Mouse (Mus musculus) CH12.LX (cell line): ENCODE measurements around the gene Gm853. TPM values are rescaled to one million over a fixed set of nuclear protein-coding genes. Genes with fewer than 3 reads are reported as not detected.
A peak's percentile ranks its signal among the peaks of the same experiment; 100 is the strongest.

Source experiments
- DNase-seq: peaks from one replicate; pipeline ENCODE4 v3.0.0-alpha.2; 2013; ENCODE audit errors: extremely low read depth
- H3K27ac ChIP-seq: 2 replicates; pipeline ENCODE4 v1.5.1; 2012; ENCODE audit warnings: low read depth, mild to moderate bottlenecking, control low read depth, moderate library complexity; ENCODE audit not compliant: insufficient read depth
- H3K27me3 ChIP-seq: replicated peaks from 2 replicates; pipeline ENCODE3; 2012; ENCODE audit warnings: inconsistent platforms
- H3K36me3 ChIP-seq, 2 experiments: replicated peaks in 1 of 2; 2 replicates each; pipeline versions ENCODE3 to v1.6.1; 2012; ENCODE audit warnings: inconsistent platforms in 1 of 2, low read length in 1 of 2, mild to moderate bottlenecking in 1 of 2, mixed read lengths in 1 of 2, moderate library complexity in 1 of 2; ENCODE audit not compliant: control insufficient read depth in 1 of 2, insufficient read depth in 1 of 2
- H3K4me1 ChIP-seq, 2 experiments: 2 replicates each; pipeline ENCODE4 v1.6.1; 2012; ENCODE audit warnings: inconsistent platforms in 1 of 2, moderate library complexity in 1 of 2; ENCODE audit not compliant: insufficient read depth in 2 of 2, control insufficient read depth in 1 of 2
- H3K4me2 ChIP-seq: 2 replicates; pipeline ENCODE4 v1.6.1; 2012; ENCODE audit warnings: low read depth, mild to moderate bottlenecking, control low read depth; ENCODE audit not compliant: poor library complexity, insufficient read depth, severe bottlenecking
- H3K4me3 ChIP-seq, 3 experiments: fragments of 150-350 bp in 1 of 3; sonication (generic) in 1 of 3; replicated peaks in 1 of 3; 2 replicates each; pipeline versions ENCODE3 to v1.5.1; 2011 to 2012; ENCODE audit warnings: low read depth in 2 of 3, low read length in 2 of 3, mild to moderate bottlenecking in 2 of 3, moderate library complexity in 2 of 3, control low read depth in 1 of 3, improper control_type of control experiment in 1 of 3, inconsistent platforms in 1 of 3, mixed read lengths in 1 of 3; ENCODE audit not compliant: poor library complexity in 1 of 3
- H3K79me2 ChIP-seq: replicated peaks from 2 replicates; pipeline ENCODE4 v1.6.1; 2012; ENCODE audit warnings: mild to moderate bottlenecking, moderate library complexity; ENCODE audit not compliant: control insufficient read depth, poor library complexity, insufficient read depth, severe bottlenecking; ENCODE audit errors: extremely low read depth
- H3K9ac ChIP-seq: 2 replicates; pipeline ENCODE4 v1.6.1; 2012; ENCODE audit warnings: low read depth, mild to moderate bottlenecking, control low read depth, moderate library complexity; ENCODE audit not compliant: insufficient read depth
- H3K9me3 ChIP-seq: replicated peaks from 2 replicates; pipeline ENCODE3; 2012; ENCODE audit warnings: low read length, inconsistent platforms, mixed read lengths
- BHLHE40 ChIP-seq: IDR thresholded peaks from 2 replicates; pipeline ENCODE4 v1.6.1; 2011; ENCODE audit warnings: mild to moderate bottlenecking, low read depth, low read length, improper control_type of control experiment
- CHD2 ChIP-seq: IDR thresholded peaks from 2 replicates; pipeline ENCODE4 v1.6.1; 2011; ENCODE audit warnings: low read length, improper control_type of control experiment
- CTCF ChIP-seq, 2 experiments: IDR thresholded peaks in 1 of 2; conservative IDR thresholded peaks in 1 of 2; 2 replicates each; pipeline ENCODE4 v1.5.1; 2011 to 2012; ENCODE audit warnings: low read depth in 2 of 2, low read length in 2 of 2, improper control_type of control experiment in 1 of 2, inconsistent platforms in 1 of 2, mild to moderate bottlenecking in 1 of 2, moderate library complexity in 1 of 2
- E2F4 ChIP-seq: IDR thresholded peaks from 2 replicates; pipeline ENCODE4 v1.6.1; 2011; ENCODE audit warnings: low read depth, low read length, improper control_type of control experiment; ENCODE audit not compliant: insufficient replicate concordance
- ELF1 ChIP-seq: IDR thresholded peaks from 2 replicates; pipeline ENCODE4 v1.6.1; 2014; ENCODE audit warnings: low read depth, mild to moderate bottlenecking, inconsistent platforms, low read length, improper control_type of control experiment
- EP300 ChIP-seq: IDR thresholded peaks from 2 replicates; pipeline ENCODE4 v1.6.1; 2011; ENCODE audit warnings: low read length, improper control_type of control experiment
- ETS1 ChIP-seq: conservative IDR thresholded peaks from 2 replicates; pipeline ENCODE4 v1.6.1; 2012; ENCODE audit warnings: low read depth, mild to moderate bottlenecking, inconsistent platforms, low read length, improper control_type of control experiment, moderate library complexity
- JUN ChIP-seq: IDR thresholded peaks from 2 replicates; pipeline ENCODE4 v1.6.1; 2011; ENCODE audit warnings: low read depth, mild to moderate bottlenecking, low read length, improper control_type of control experiment, moderate library complexity; ENCODE audit not compliant: insufficient read depth
- KAT2A ChIP-seq: IDR thresholded peaks from 2 replicates; pipeline ENCODE4 v1.6.1; 2012; ENCODE audit warnings: low read length, improper control_type of control experiment, inconsistent platforms; ENCODE audit not compliant: insufficient replicate concordance
- MAFK ChIP-seq: IDR thresholded peaks from 2 replicates; pipeline ENCODE4 v1.6.1; 2011; ENCODE audit warnings: low read length, improper control_type of control experiment; ENCODE audit not compliant: insufficient replicate concordance
- MEF2A ChIP-seq: IDR thresholded peaks from 2 replicates; pipeline ENCODE4 v1.6.1; 2014; ENCODE audit warnings: low read depth, mild to moderate bottlenecking, inconsistent platforms, low read length, improper control_type of control experiment, borderline replicate concordance
- PAX5 ChIP-seq: IDR thresholded peaks from 2 replicates; pipeline ENCODE4 v1.6.1; 2012; ENCODE audit warnings: low read length, inconsistent platforms, mixed read lengths
- POLR2AphosphoS2 ChIP-seq: IDR thresholded peaks from 2 replicates; pipeline ENCODE4 v1.6.1; 2011; ENCODE audit warnings: low read depth, low read length, improper control_type of control experiment
- SMC3 ChIP-seq: IDR thresholded peaks from 2 replicates; pipeline ENCODE4 v1.6.1; 2011; ENCODE audit warnings: low read depth, low read length, improper control_type of control experiment
- TBP ChIP-seq: conservative IDR thresholded peaks from 2 replicates; pipeline ENCODE4 v1.6.1; 2011; ENCODE audit warnings: low read depth, low read length, improper control_type of control experiment
- UBTF ChIP-seq: IDR thresholded peaks from 2 replicates; pipeline ENCODE4 v1.6.1; 2012; ENCODE audit warnings: low read depth, mild to moderate bottlenecking, inconsistent platforms, low read length, improper control_type of control experiment, moderate library complexity
- USF1 ChIP-seq: IDR thresholded peaks from 2 replicates; pipeline ENCODE4 v1.6.1; 2014; ENCODE audit warnings: low read depth, mild to moderate bottlenecking, inconsistent platforms, low read length, improper control_type of control experiment
- ZC3H11A ChIP-seq: IDR thresholded peaks from 2 replicates; pipeline ENCODE4 v1.6.1; 2012; ENCODE audit warnings: low read depth, mild to moderate bottlenecking, inconsistent platforms, low read length, improper control_type of control experiment
- ZNF384 ChIP-seq: IDR thresholded peaks from 2 replicates; pipeline ENCODE4 v1.6.1; 2012; ENCODE audit warnings: low read depth, low read length, improper control_type of control experiment, inconsistent platforms
- dilution Hi-C: fragments of 300-500 bp; cut with MboI; formaldehyde crosslinking; loops from 2 replicates; pipeline ENCODE4 v1.14.3; 2020; ENCODE audit warnings: low sequenced_read_pairs; ENCODE audit not compliant: extremely low pct_unique_long_range_greater_than_20kb, extremely low pct_ligation_motif_present
- in situ Hi-C: fragments of 300-500 bp; cut with MboI; formaldehyde crosslinking; loops from 3 replicates; pipeline ENCODE4 v1.14.3; 2019; ENCODE audit warnings: low sequenced_read_pairs, low pct_ligation_motif_present, low pct_unique_long_range_greater_than_20kb, mixed read lengths
- polyA plus RNA-seq: library from polyadenylated mRNA; unstranded; fragments of >175 nt; gene quantifications from 2 replicates; pipeline ENCODE4 v1.2.1, GENCODE M21; 2012; ENCODE audit warnings: low read depth; ENCODE audit not compliant: insufficient read length
- total RNA-seq, 2 experiments: library from RNA; depleted of rRNA; stranded (reverse); fragments of 300-350 nt in 1 of 2; fragments of >200 nt in 1 of 2; gene quantifications; 2 replicates each; pipeline ENCODE4 v1.2.3; 2012 to 2014

Gm853 gene
- total and polyA plus RNA-seq, 3 experiments = not detected

- H3K4me3 ChIP-seq = no peak overlapping the region
- H3K36me3 ChIP-seq = no peaks in the 10 kb centered on the region
- TF ChIP-seq POLR2AphosphoS2 (no peak), ELF1 (peak; percentile 48; the same call in 1 of the 2 replicates), CHD2 (peak; percentile 37; the same call in 1 of the 2 replicates)
- H3K79me2 ChIP-seq = no peaks in the 10 kb centered on the region
- in situ Hi-C loops (no loop called here), dilution Hi-C loops (no loop called here)
- peaks cover 3 to 4% of the 10 kb centered on the region in 2 experiments; a peak in 2 of 4 replicates for H3K4me1 ChIP-seq
- H3K9me3 ChIP-seq = no peaks in the 10 kb centered on the region
- no peak overlapping the region for H3K9ac ChIP-seq
- no peak overlapping the region for H3K27ac ChIP-seq
- DNase-seq = no peak
- peaks cover 86% of the 10 kb centered on the region for H3K27me3 ChIP-seq
- H3K4me2 ChIP-seq = no peak overlapping the region
These were observed 46.0 kb downstream of the Gm853 start for GRCm38 (mm10) chr4:130176156-130176720.

- no peak within 1 kb of the TSS for H3K4me3 ChIP-seq
- no peaks in the 10 kb centered on the region for H3K9me3 ChIP-seq
- no peak for TF ChIP-seq TBP
- no peak for TF ChIP-seq SMC3
- TF ChIP-seq EP300 = no peak
- no peak for TF ChIP-seq ZC3H11A
- TF ChIP-seq ZNF384 = no peak
- TF ChIP-seq MAFK = no peak
- no peak for TF ChIP-seq E2F4
- no peak for TF ChIP-seq ELF1
- no peak for TF ChIP-seq PAX5
- TF ChIP-seq BHLHE40 = no peak
- TF ChIP-seq UBTF = no peak
- TF ChIP-seq USF1 = no peak
- TF ChIP-seq JUN = no peak
- TF ChIP-seq MEF2A = no peak
- TF ChIP-seq KAT2A = no peak
- no peak for TF ChIP-seq CTCF (conservative IDR thresholded peaks at IDR 0.05 in 1 of 2, IDR thresholded peaks at IDR 0.05 in 1 of 2; ENCODE audit: low read depth in 2 of 2, low read length in 2 of 2)
- TF ChIP-seq CHD2 = no peak
- TF ChIP-seq ETS1 = no peak
- H3K9ac ChIP-seq = no peak within 1 kb of the TSS
- peak within 1 kb of the TSS; percentile 27 for H3K4me2 ChIP-seq
- in situ Hi-C loops (no loop called here), dilution Hi-C loops (no loop called here)
- H3K4me1 ChIP-seq = peaks cover 3 to 4% of the 10 kb centered on the region in 2 experiments; a peak in 2 of 4 replicates
- DNase-seq = no peak
- no peaks in the 10 kb centered on the region for H3K36me3 ChIP-seq
- H3K27me3 ChIP-seq = peaks cover 88% of the 10 kb centered on the region
- H3K27ac ChIP-seq = no peak within 1 kb of the TSS
- H3K79me2 ChIP-seq = no peaks in the 10 kb centered on the region
These were observed 47.0 kb downstream of the Gm853 start, which contains the start of gene Tinagl1 for GRCm38 (mm10) chr4:130175072-130175711. Gene Tinagl1, minus strand, starts transcription at chr4:130175122.
